Mouse (Mus musculus): ENCODE results near the gene I830077J02Rik. TPM values are rescaled to one million over a fixed set of nuclear protein-coding genes. Genes with fewer than 3 reads are reported as not detected.
"Not testable (repeated sequence)": the region's sequence is repeated elsewhere in the genome, so short reads cannot be mapped to it uniquely, and the experiment has no call there.

The I830077J02Rik gene
- polyA plus RNA-seq, 1 experiment from 2014 or later, result 1.6 TPM

GRCm38 (mm10) chr3:105928195-105928569, 4.3 kb downstream of the I830077J02Rik start:
- Histone ChIP-seq H3K4me3 (ENCODE audit: low read length) (no peak overlapping the region), H3K36me3 (ENCODE audit: control insufficient read depth, insufficient read depth) (no peaks in the 10 kb centered on the region), H3K4me1 (ENCODE audit: control insufficient read depth, insufficient read depth, low read length) (no peaks in the 10 kb centered on the region), H3K9me3 (replicated peaks; ENCODE audit: control insufficient read depth, low read length) (no peaks in the 10 kb centered on the region), H3K9ac (ENCODE audit: low read length) (no peak overlapping the region), H3K27me3 (ENCODE audit: control insufficient read depth, insufficient read depth, low read length) (no peaks in the 10 kb centered on the region), H3K27ac (ENCODE audit: low read length) (no peak overlapping the region), H3K4me2 (ENCODE audit: low read depth, low read length) (no peak overlapping the region)
- ATAC-seq (replicated peaks; ENCODE audit: extremely low read depth, insufficient read depth, low FRiP score), result 0 out of 2 replicates have a peak, but pooled peaks have one; percentile 19
- 80% methylated on average over 3 of the region's 3 CpGs for WGBS

GRCm38 (mm10) chr3:105927561-105928194, 4.8 kb downstream of the I830077J02Rik start:
- H3K27me3 ChIP-seq (ENCODE audit: control insufficient read depth, insufficient read depth, low read length), result no peaks in the 10 kb centered on the region
- H3K9me3 ChIP-seq (replicated peaks; ENCODE audit: control insufficient read depth, low read length), result no peaks in the 10 kb centered on the region
- H3K27ac ChIP-seq (ENCODE audit: low read length), result no peak overlapping the region
- H3K36me3 ChIP-seq (ENCODE audit: control insufficient read depth, insufficient read depth), result no peaks in the 10 kb centered on the region
- 79% methylated on average over 7 of the region's 7 CpGs for WGBS
- no peak overlapping the region for H3K4me3 ChIP-seq (ENCODE audit: low read length)
- no peak overlapping the region for H3K9ac ChIP-seq (ENCODE audit: low read length)
- H3K4me2 ChIP-seq (ENCODE audit: low read depth, low read length), result no peak overlapping the region
- H3K4me1 ChIP-seq (ENCODE audit: control insufficient read depth, insufficient read depth, low read length), result no peaks in the 10 kb centered on the region
- ATAC-seq (replicated peaks; ENCODE audit: extremely low read depth, insufficient read depth, low FRiP score), result no peak

- Histone ChIP-seq H3K27me3 (ENCODE audit: control insufficient read depth, insufficient read depth, low read length) (no peaks in the 10 kb centered on the region), H3K36me3 (ENCODE audit: control insufficient read depth, insufficient read depth) (no peaks in the 10 kb centered on the region), H3K4me1 (ENCODE audit: control insufficient read depth, insufficient read depth, low read length) (no peaks in the 10 kb centered on the region), H3K4me3 (ENCODE audit: low read length) (no peak overlapping the region), H3K4me2 (ENCODE audit: low read depth, low read length) (no peak overlapping the region), H3K9me3 (replicated peaks; ENCODE audit: control insufficient read depth, low read length) (no peaks in the 10 kb centered on the region), H3K27ac (ENCODE audit: low read length) (no peak overlapping the region), H3K9ac (ENCODE audit: low read length) (no peak overlapping the region)
- WGBS, result 74% methylated on average over 9 of the region's 9 CpGs
- ATAC-seq (replicated peaks; ENCODE audit: extremely low read depth, insufficient read depth, low FRiP score), result no peak
These were observed 7.8 kb downstream of the I830077J02Rik start for GRCm38 (mm10) chr3:105924616-105925015.

- Histone ChIP-seq H3K4me1 (ENCODE audit: control insufficient read depth, insufficient read depth, low read length) (peaks cover 8% of the 10 kb centered on the region; the same call in 1 of the 2 replicates), H3K27me3 (ENCODE audit: control insufficient read depth, insufficient read depth, low read length) (no peaks in the 10 kb centered on the region), H3K27ac (ENCODE audit: low read length) (no peak overlapping the region), H3K36me3 (ENCODE audit: control insufficient read depth, insufficient read depth) (no peaks in the 10 kb centered on the region), H3K4me3 (ENCODE audit: low read length) (no peak overlapping the region), H3K4me2 (ENCODE audit: low read depth, low read length) (no peak overlapping the region), H3K9me3 (replicated peaks; ENCODE audit: control insufficient read depth, low read length) (no peaks in the 10 kb centered on the region), H3K9ac (ENCODE audit: low read length) (no peak overlapping the region)
- no peak for ATAC-seq (replicated peaks; ENCODE audit: extremely low read depth, insufficient read depth, low FRiP score)
- 56% methylated on average over 2 of the region's 2 CpGs for WGBS
These were observed 10.5 kb downstream of the I830077J02Rik start for GRCm38 (mm10) chr3:105921959-105922358.

GRCm38 (mm10) chr3:105920743-105921142, 11.7 kb downstream of the I830077J02Rik start:
- not testable (repeated sequence) for H3K9me3 ChIP-seq (replicated peaks; ENCODE audit: control insufficient read depth, low read length); H3K27me3 ChIP-seq (ENCODE audit: control insufficient read depth, insufficient read depth, low read length); H3K4me3 ChIP-seq (ENCODE audit: low read length); H3K27ac ChIP-seq (ENCODE audit: low read length); ATAC-seq (replicated peaks; ENCODE audit: extremely low read depth, insufficient read depth, low FRiP score); H3K36me3 ChIP-seq (ENCODE audit: control insufficient read depth, insufficient read depth); H3K4me2 ChIP-seq (ENCODE audit: low read depth, low read length); H3K9ac ChIP-seq (ENCODE audit: low read length); H3K4me1 ChIP-seq (ENCODE audit: control insufficient read depth, insufficient read depth, low read length)

- 53% methylated on average over 3 of the region's 3 CpGs for WGBS
- no peak for ATAC-seq (replicated peaks; ENCODE audit: extremely low read depth, insufficient read depth, low FRiP score)
- H3K27me3 ChIP-seq (ENCODE audit: control insufficient read depth, insufficient read depth, low read length), result no peaks in the 10 kb centered on the region
- no peak overlapping the region for H3K4me3 ChIP-seq (ENCODE audit: low read length)
- no peaks in the 10 kb centered on the region for H3K36me3 ChIP-seq (ENCODE audit: control insufficient read depth, insufficient read depth)
- peaks cover 24% of the 10 kb centered on the region for H3K4me1 ChIP-seq (ENCODE audit: control insufficient read depth, insufficient read depth, low read length)
- no peak overlapping the region for H3K27ac ChIP-seq (ENCODE audit: low read length)
- no peak overlapping the region for H3K9ac ChIP-seq (ENCODE audit: low read length)
- H3K4me2 ChIP-seq (ENCODE audit: low read depth, low read length), result no peak overlapping the region
- H3K9me3 ChIP-seq (replicated peaks; ENCODE audit: control insufficient read depth, low read length), result no peaks in the 10 kb centered on the region
These were observed 14.1 kb downstream of the I830077J02Rik start for GRCm38 (mm10) chr3:105918355-105918745.

- no peak overlapping the region for H3K4me2 ChIP-seq (ENCODE audit: low read depth, low read length)
- H3K4me3 ChIP-seq (ENCODE audit: low read length), result no peak overlapping the region
- H3K9ac ChIP-seq (ENCODE audit: low read length), result no peak overlapping the region
- H3K27me3 ChIP-seq (ENCODE audit: control insufficient read depth, insufficient read depth, low read length), result no peaks in the 10 kb centered on the region
- WGBS, result 40% methylated on average over 10 of the region's 10 CpGs
- ATAC-seq (replicated peaks; ENCODE audit: extremely low read depth, insufficient read depth, low FRiP score), result no peak
- no peaks in the 10 kb centered on the region for H3K9me3 ChIP-seq (replicated peaks; ENCODE audit: control insufficient read depth, low read length)
- H3K27ac ChIP-seq (ENCODE audit: low read length), result no peak overlapping the region
- peaks cover 24% of the 10 kb centered on the region for H3K4me1 ChIP-seq (ENCODE audit: control insufficient read depth, insufficient read depth, low read length)
- no peaks in the 10 kb centered on the region for H3K36me3 ChIP-seq (ENCODE audit: control insufficient read depth, insufficient read depth)
These were observed 14.7 kb downstream of the I830077J02Rik start for GRCm38 (mm10) chr3:105917656-105918354.

- H3K36me3 ChIP-seq (ENCODE audit: control insufficient read depth, insufficient read depth); H3K4me2 ChIP-seq (ENCODE audit: low read depth, low read length); H3K9ac ChIP-seq (ENCODE audit: low read length); ATAC-seq (replicated peaks; ENCODE audit: extremely low read depth, insufficient read depth, low FRiP score); H3K4me3 ChIP-seq (ENCODE audit: low read length); H3K27ac ChIP-seq (ENCODE audit: low read length); H3K27me3 ChIP-seq (ENCODE audit: control insufficient read depth, insufficient read depth, low read length); H3K9me3 ChIP-seq (replicated peaks; ENCODE audit: control insufficient read depth, low read length): not testable (repeated sequence)
- peaks cover 24% of the 10 kb centered on the region for H3K4me1 ChIP-seq (ENCODE audit: control insufficient read depth, insufficient read depth, low read length)
These were observed 16.0 kb downstream of the I830077J02Rik start for GRCm38 (mm10) chr3:105916455-105916854.

- Histone ChIP-seq H3K36me3 (ENCODE audit: control insufficient read depth, insufficient read depth) (no peaks in the 10 kb centered on the region), H3K4me1 (ENCODE audit: control insufficient read depth, insufficient read depth, low read length) (peaks cover 24% of the 10 kb centered on the region), H3K4me3 (ENCODE audit: low read length) (no peak overlapping the region), H3K27ac (ENCODE audit: low read length) (no peak overlapping the region), H3K9ac (ENCODE audit: low read length) (no peak overlapping the region), H3K4me2 (ENCODE audit: low read depth, low read length) (no peak overlapping the region), H3K9me3 (replicated peaks; ENCODE audit: control insufficient read depth, low read length) (no peaks in the 10 kb centered on the region), H3K27me3 (ENCODE audit: control insufficient read depth, insufficient read depth, low read length) (no peaks in the 10 kb centered on the region)
- no peak for ATAC-seq (replicated peaks; ENCODE audit: extremely low read depth, insufficient read depth, low FRiP score)
- WGBS, result 31% methylated on average over 1 of the region's 1 CpGs
These were observed 17.2 kb downstream of the I830077J02Rik start for GRCm38 (mm10) chr3:105915281-105915680.
